Mouse (Mus musculus) midbrain, postnatal 0 days (tissue): ENCODE results near the gene Trak1. TPM values are rescaled to one million over a fixed set of nuclear protein-coding genes. Genes with fewer than 3 reads are reported as not detected.

Experiments
- ATAC-seq: fragments of 200-750 bp; cut with Nextera tagmentation; 2 replicates; pipeline ENCODE4 v1.8.0; 2017; ENCODE audit warnings: moderate number of reproducible peaks, mild to moderate bottlenecking, moderate TSS enrichment, moderate library complexity; ENCODE audit not compliant: low FRiP score
- DNase-seq: peaks from one replicate; pipeline ENCODE4 v3.0.0-alpha.2; 2015; ENCODE audit warnings: low spot score
- H3K27ac ChIP-seq: fragments of 300-500 bp; sonication (generic); 2 replicates; pipeline ENCODE4 v1.5.1; 2014; ENCODE audit warnings: low read depth, mild to moderate bottlenecking, low read length, mixed read lengths
- H3K27me3 ChIP-seq: fragments of 300-500 bp; sonication (generic); 2 replicates; pipeline ENCODE4 v1.6.1; 2014; ENCODE audit warnings: low read length, control low read depth, mixed read lengths; ENCODE audit not compliant: insufficient read depth
- H3K36me3 ChIP-seq: fragments of 300-500 bp; sonication (generic); 2 replicates; pipeline ENCODE4 v1.6.1; 2014; ENCODE audit warnings: low read length, control low read depth, mixed read lengths; ENCODE audit not compliant: insufficient read depth
- H3K4me1 ChIP-seq: fragments of 300-500 bp; sonication (generic); 2 replicates; pipeline ENCODE4 v1.6.1; 2014; ENCODE audit warnings: mild to moderate bottlenecking, control low read depth, antibody characterized with exemption, low read length, mixed read lengths; ENCODE audit not compliant: insufficient read depth
- H3K4me2 ChIP-seq: fragments of 300-500 bp; sonication (generic); 2 replicates; pipeline ENCODE4 v1.6.1; 2014; ENCODE audit warnings: low read depth, mild to moderate bottlenecking, low read length, mixed read lengths; ENCODE audit not compliant: poor library complexity, severe bottlenecking
- H3K4me3 ChIP-seq: fragments of 300-500 bp; sonication (generic); 2 replicates; pipeline ENCODE4 v1.5.1; 2014; ENCODE audit warnings: low read depth, mild to moderate bottlenecking, low read length, moderate library complexity
- H3K9ac ChIP-seq: fragments of 300-500 bp; sonication (generic); replicated peaks from 2 replicates; pipeline ENCODE4 v1.6.1; 2014; ENCODE audit warnings: mild to moderate bottlenecking, low read length, moderate library complexity, mixed read lengths; ENCODE audit not compliant: poor library complexity, severe bottlenecking
- H3K9me3 ChIP-seq: fragments of 300-500 bp; sonication (generic); 2 replicates; pipeline ENCODE4 v1.6.1; 2016; ENCODE audit warnings: low read length, control low read depth
- CTCF ChIP-seq: IDR thresholded peaks from 2 replicates; pipeline ENCODE4 v1.5.1; 2016; ENCODE audit warnings: antibody characterized with exemption, mild to moderate bottlenecking
- WGBS: fragments of 180-500 bp; shearing (Covaris S2); extraction: QIAGEN DNeasy Blood & Tissue Kit; methylation state at CpG from one replicate; pipeline ENCODE4 v1.1.7; 2014; 5-methylcytosine and 5-hydroxymethylcytosine counted together
- polyA plus RNA-seq: library from polyadenylated mRNA; unstranded; fragments of >200 nt; fragmentation: Nextera tagmentation; extraction: Ambion mirVana; gene quantifications from 2 replicates; pipeline ENCODE4 v1.2.1, GENCODE M21; 2015
- total RNA-seq: library from RNA; depleted of rRNA; stranded (reverse); fragments of >200 nt; gene quantifications from 2 replicates; pipeline ENCODE4 v1.2.3, GENCODE M21; 2014

Trak1 gene
- total and polyA plus RNA-seq, 2 experiments from 2014 or later = 61.6 to 154 TPM

DNA sequence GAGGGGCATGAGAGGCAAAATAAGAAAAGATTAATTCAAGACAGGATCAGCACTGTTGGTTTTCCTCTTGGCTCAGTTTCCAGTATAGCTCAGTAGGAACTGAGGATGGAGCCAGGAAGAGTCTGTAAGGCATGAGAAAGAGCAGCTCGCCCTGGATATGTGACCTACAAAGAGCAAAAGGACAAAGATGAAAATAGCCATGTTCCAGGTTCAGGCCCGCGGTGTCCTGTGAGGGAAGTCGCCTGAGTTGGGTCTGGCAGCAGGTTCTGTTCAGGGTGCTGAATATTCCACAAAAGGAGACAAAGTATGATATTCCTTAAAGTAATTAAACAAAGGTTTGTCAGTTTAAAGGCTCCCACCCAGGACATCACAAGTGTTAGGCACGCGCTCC is 14.5 kb downstream of the Trak1 start:
- no peak overlapping the region for H3K4me2 ChIP-seq
- DNase-seq = no peak

DNA sequence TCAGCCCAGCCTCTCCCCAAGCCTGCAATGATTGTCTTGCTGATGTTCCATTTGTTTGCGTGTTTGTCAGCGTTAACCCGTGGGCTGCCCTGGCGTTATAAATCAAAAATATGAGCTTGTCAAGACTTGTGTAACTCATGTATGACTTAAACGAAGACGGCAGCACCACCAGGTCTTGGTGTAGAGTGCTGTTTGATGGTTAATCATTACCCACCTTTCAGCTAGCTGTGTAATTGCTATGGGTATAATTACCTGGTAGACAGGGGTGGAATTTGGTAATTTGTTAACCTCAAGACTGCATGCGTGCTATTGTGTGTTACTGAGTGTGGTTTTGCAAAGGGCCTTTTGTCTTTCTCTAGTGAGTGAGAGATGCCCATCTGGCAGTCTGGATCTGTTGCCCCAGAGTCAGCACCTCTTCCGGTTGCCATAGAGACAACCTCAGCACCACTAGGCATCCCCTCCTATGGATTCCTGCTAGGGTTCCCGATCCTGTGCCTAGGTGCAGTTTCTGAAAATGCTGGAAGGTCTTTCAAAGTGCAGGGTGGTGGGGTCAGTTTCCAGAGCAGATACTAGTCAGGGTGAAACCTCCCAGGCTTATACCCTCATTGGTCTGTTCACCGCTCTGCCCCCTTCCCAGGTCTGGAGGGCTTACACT is 15.1 kb downstream of the Trak1 start:
- Histone ChIP-seq H3K4me1 (peaks cover 28% of the 10 kb centered on the region), H3K27ac (no peak overlapping the region), H3K36me3 (no peaks in the 10 kb centered on the region), H3K27me3 (no peaks in the 10 kb centered on the region), H3K4me3 (no peak overlapping the region), H3K4me2 (no peak overlapping the region), H3K9ac (no peak overlapping the region), H3K9me3 (no peaks in the 10 kb centered on the region)
- ATAC-seq (no peak), DNase-seq (no peak)
- WGBS = 39% methylated on average over 10 of the region's 10 CpGs
- no peak for TF ChIP-seq CTCF

More for the DNA sequence above, 14.5 kb downstream of the Trak1 start:
- Histone ChIP-seq H3K9ac (no peak overlapping the region), H3K36me3 (no peaks in the 10 kb centered on the region), H3K4me3 (no peak overlapping the region), H3K27me3 (no peaks in the 10 kb centered on the region), H3K9me3 (no peaks in the 10 kb centered on the region), H3K4me1 (peaks cover 28% of the 10 kb centered on the region), H3K27ac (no peak overlapping the region)
- ATAC-seq = no peak
- TF ChIP-seq CTCF = no peak
- 57% methylated on average over 6 of the region's 6 CpGs for WGBS

DNA sequence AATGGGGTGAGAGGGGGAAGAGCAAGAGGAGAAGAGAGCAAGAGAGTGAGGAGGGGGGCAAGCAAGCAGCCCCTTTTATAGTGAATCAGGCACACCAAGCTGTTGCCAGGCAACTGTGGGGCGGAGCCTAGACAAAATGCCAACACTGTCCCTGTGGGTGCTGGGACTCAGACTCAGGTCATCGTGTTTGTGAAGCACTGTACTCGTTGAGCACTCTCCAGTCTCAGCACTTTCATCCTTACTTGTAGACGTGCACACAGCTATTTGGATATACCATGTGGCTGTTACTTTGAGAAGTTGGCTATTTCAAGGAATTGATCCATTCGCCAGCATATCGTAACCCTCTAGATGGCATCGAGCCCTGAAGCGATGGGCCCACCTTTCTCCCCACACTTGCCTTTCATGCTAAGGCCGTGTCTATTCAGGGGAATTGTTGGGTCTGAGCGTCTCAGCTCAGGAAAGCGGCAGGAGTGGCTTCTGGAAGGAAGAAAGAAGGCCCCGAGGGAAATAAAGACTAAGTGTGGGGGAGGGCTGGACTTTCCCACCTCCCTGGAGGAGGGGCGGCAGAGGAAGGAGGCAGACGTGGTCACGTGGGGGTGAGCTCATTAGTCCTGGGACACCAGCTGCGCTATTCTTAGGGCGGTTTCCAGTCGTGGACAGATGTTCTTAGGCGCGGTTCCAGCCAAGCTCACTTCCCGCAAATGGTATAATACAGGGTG is 16.5 kb downstream of the Trak1 start:
- no peak overlapping the region for H3K9ac ChIP-seq
- WGBS = 1% methylated on average over 20 of the region's 21 CpGs
- peak overlapping the region; percentile 67; the same call in 1 of the 2 replicates for H3K27ac ChIP-seq
- TF ChIP-seq CTCF = no peak
- H3K36me3 ChIP-seq = no peaks in the 10 kb centered on the region
- peak overlapping the region; percentile 49 for H3K4me2 ChIP-seq
- peak overlapping the region; percentile 6; the same call in 1 of the 2 replicates for H3K4me3 ChIP-seq
- DNase-seq (peak; percentile 81), ATAC-seq (peak; percentile 53; the same call in 1 of the 2 replicates)
- no peaks in the 10 kb centered on the region for H3K27me3 ChIP-seq
- H3K9me3 ChIP-seq = no peaks in the 10 kb centered on the region
- H3K4me1 ChIP-seq = peaks cover 28% of the 10 kb centered on the region

DNA sequence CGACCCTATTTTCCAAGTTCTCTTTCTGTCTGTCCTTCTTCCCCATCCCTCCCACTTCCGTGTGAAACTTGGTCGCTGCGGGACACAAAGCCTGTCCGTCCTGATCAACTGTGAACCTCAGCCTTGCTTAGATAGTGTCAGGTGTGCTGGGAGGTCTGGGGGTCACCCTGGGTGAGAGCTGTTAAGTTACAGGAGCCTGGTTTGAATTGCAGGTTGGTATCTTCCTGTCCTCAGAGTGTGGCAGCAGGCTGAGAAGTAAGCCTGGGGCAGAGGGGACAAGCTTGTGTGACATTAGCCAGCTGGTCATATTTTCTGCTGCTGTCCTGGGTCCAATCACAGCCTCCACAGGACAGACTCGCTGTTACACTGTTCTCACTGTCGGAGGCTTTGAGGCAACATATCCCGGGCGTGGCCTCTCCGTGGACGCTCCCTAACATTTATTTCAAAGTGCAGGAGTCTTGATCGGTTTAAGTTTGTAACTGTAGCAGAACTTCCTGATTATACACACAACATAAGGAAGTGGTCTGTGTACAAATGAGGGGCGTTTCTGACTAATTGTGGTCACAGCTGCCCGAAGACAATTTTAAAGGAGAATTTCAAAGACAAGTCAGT is 17.3 kb downstream of the Trak1 start:
- H3K4me1 ChIP-seq = peaks cover 28% of the 10 kb centered on the region
- peak overlapping the region; percentile 6; the same call in 1 of the 2 replicates for H3K4me3 ChIP-seq
- 23% methylated on average over 14 of the region's 14 CpGs for WGBS
- peak overlapping the region; percentile 67 for H3K27ac ChIP-seq
- H3K9ac ChIP-seq = no peak overlapping the region
- TF ChIP-seq CTCF = no peak
- H3K36me3 ChIP-seq = no peaks in the 10 kb centered on the region
- no peak for DNase-seq
- no peaks in the 10 kb centered on the region for H3K27me3 ChIP-seq
- H3K9me3 ChIP-seq = no peaks in the 10 kb centered on the region
- peak overlapping the region; percentile 49 for H3K4me2 ChIP-seq
- ATAC-seq = no peak

DNA sequence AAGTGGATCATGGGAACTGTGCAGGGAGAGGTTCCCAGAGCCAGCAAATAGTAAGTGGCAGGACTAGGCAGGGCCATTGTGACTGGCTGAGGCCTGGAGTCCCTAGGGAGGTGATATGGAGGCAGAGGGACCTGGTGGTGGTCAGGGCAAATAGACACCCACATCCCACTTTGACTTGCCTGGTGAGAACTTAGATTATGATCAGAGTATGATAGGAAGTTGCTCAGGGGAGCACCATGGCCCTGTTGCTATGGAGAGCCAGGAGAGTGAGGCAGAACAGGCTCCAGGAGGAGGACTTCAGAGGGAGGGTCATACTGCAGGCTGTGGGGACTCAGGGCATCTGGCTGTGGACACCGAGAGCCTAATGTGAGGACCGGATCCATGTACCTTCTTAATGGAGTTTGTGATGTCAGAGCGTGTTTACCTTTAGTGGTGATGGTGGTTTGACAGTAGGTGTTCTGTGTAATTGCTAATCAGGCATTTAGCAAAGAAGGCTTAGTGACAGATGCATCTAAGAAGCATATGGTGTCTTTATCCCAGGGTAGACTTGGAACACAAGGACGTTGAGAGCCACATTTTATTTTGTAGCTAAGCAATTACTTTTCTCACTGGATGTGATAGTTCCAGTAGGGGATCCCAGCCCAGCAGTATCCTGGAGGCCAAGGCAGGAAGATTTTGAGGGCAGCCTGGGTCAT is 18.7 kb downstream of the Trak1 start:
- WGBS = 55% methylated on average over 4 of the region's 4 CpGs
- peak overlapping the region; percentile 19; the same call in 1 of the 2 replicates for H3K27ac ChIP-seq
- H3K9me3 ChIP-seq = no peaks in the 10 kb centered on the region
- H3K4me3 ChIP-seq = no peak overlapping the region
- peaks cover 28% of the 10 kb centered on the region for H3K4me1 ChIP-seq
- no peaks in the 10 kb centered on the region for H3K27me3 ChIP-seq
- H3K9ac ChIP-seq = no peak overlapping the region
- TF ChIP-seq CTCF = no peak
- no peaks in the 10 kb centered on the region for H3K36me3 ChIP-seq
- DNase-seq (no peak), ATAC-seq (no peak)
- no peak overlapping the region for H3K4me2 ChIP-seq
